Mouse (Mus musculus): ENCODE measurements around the gene Kif21b.

- TF ChIP-seq POLR2A (IDR thresholded peaks at IDR 0.05; ENCODE audit: borderline replicate concordance, extremely low read depth, insufficient read depth, insufficient read length, poor library complexity, severe bottlenecking): no peak
- no peak for TF ChIP-seq CTCF (IDR thresholded peaks at IDR 0.05; ENCODE audit: borderline replicate concordance, extremely low read depth, insufficient read depth, insufficient read length)
These were observed 20.2 kb downstream of the Kif21b start for GRCm38 (mm10) chr1:136151371-136151770.
